22 mouse cellular contexts compared by ENCODE assay signal in the genomic region with DNA sequence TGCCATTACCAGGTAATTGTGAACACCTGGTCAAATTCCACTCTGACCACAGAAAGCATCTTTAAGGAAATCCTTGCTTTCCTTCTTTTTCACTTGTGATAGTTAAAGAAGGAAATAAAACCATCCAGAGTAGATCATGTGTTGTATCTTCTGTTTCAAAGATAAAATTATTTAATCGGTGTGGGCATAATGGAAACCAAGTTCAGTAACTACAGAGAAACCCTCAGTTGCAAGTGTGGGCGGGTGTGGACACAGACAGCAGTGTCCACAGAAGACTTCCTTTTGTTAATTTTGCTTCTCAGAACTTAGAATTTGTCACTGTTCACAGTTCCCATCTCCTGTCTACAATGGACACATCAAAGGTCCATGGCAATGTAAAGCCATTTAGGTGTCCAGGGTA. TPM values are rescaled to one million over a fixed set of nuclear protein-coding genes. Genes with fewer than 3 reads are reported as not detected.
"Had no signal": no experiment of that assay in that cellular context is flagged by ENCODE, and none has a peak within 500 bp of the region (broad histone marks: within the 10 kb centered on the region; RNA-seq: fewer than 3 reads in every experiment).

A gene (plus strand): TSS at position 301 of the 400 bp plus-strand sequence.

- ATAC-seq: liver, postnatal 0 days; lung, postnatal 0 days; midbrain, embryonic 13.5 days; midbrain, embryonic 15.5 days had no signal

- H3K9ac ChIP-seq: liver, embryonic 13.5 days; liver, embryonic 15.5 days; liver, postnatal 0 days; lung, embryonic 15.5 days; midbrain, embryonic 13.5 days; midbrain, embryonic 15.5 days; neural tube, embryonic 13.5 days; neural tube, embryonic 15.5 days had no signal

- H3K4me2 ChIP-seq: liver, embryonic 13.5 days; liver, embryonic 15.5 days; lung, embryonic 15.5 days; midbrain, embryonic 11.5 days; midbrain, embryonic 13.5 days; midbrain, embryonic 15.5 days; neural tube, embryonic 13.5 days; neural tube, embryonic 15.5 days had no signal

- DNase-seq: liver, embryonic 13.5 days; liver, postnatal 0 days; lung, adult 2 months; lung, postnatal 14 days; lung, postnatal 4 days; retina, postnatal 1 day; right cerebral cortex, adult 18-20 months; right cerebral cortex, postnatal 25 days; right cerebral cortex, postnatal 4 days; spleen, adult 18-20 months; thymus, adult 18-20 months; thymus, postnatal 14 days; thymus, postnatal 36 days had no signal

- H3K27ac ChIP-seq: liver, embryonic 13.5 days; liver, embryonic 15.5 days; lung, embryonic 15.5 days; midbrain, embryonic 13.5 days; midbrain, embryonic 15.5 days; neural tube, embryonic 13.5 days; neural tube, embryonic 15.5 days had no signal

- H3K4me3 ChIP-seq: liver, embryonic 13.5 days; liver, embryonic 15.5 days; lung, embryonic 15.5 days; midbrain, embryonic 13.5 days; midbrain, embryonic 15.5 days; myocyte; neural tube, embryonic 13.5 days; neural tube, embryonic 15.5 days had no signal

- H3K36me3 ChIP-seq: liver, embryonic 13.5 days; liver, embryonic 15.5 days; lung, embryonic 15.5 days; midbrain, embryonic 13.5 days; midbrain, embryonic 15.5 days; neural tube, embryonic 13.5 days; neural tube, embryonic 15.5 days had no signal

- H3K9me3 ChIP-seq: liver, embryonic 13.5 days; liver, embryonic 15.5 days; lung, embryonic 15.5 days; midbrain, embryonic 13.5 days; midbrain, embryonic 15.5 days; neural tube, embryonic 13.5 days; neural tube, embryonic 15.5 days had no signal

- H3K27me3 ChIP-seq: liver, embryonic 13.5 days; liver, embryonic 15.5 days; lung, embryonic 15.5 days; midbrain, embryonic 13.5 days; midbrain, embryonic 15.5 days; neural tube, embryonic 13.5 days; neural tube, embryonic 15.5 days had no signal

RNA-seq across cellular contexts. Expression of the gene that starts here (rescaled TPM):
- polyA plus RNA-seq: myocyte had no signal
